Mouse (Mus musculus) erythroid progenitor cell, adult 5-6 weeks (primary cell): ENCODE results near the gene Gdpd5. TPM values are rescaled to one million over a fixed set of nuclear protein-coding genes. Genes with fewer than 3 reads are reported as not detected.
"Not testable (repeated sequence)": the region's sequence is repeated elsewhere in the genome, so short reads cannot be mapped to it uniquely, and the experiment has no call there.

Source experiments
- ATAC-seq: replicated peaks from 2 replicates; pipeline ENCODE4 v1.8.0; 2016; ENCODE audit warnings: moderate number of reproducible peaks, mild to moderate bottlenecking, moderate TSS enrichment, inconsistent platforms; ENCODE audit not compliant: poor library complexity, low FRiP score, severe bottlenecking
- total RNA-seq, 2 experiments: library from RNA; stranded (forward) in 1 of 2; stranded (reverse) in 1 of 2; fragments of 150-400 nt in 1 of 2; fragments of 186-747, 209-891 nt in 1 of 2; gene quantifications; 2 replicates each; pipeline versions ENCODE4 v1.2.3 to v1.2.4; 2015 to 2017; ENCODE audit warnings: low replicate concordance in 2 of 2

The Gdpd5 gene
- total RNA-seq, 2 experiments from 2014 or later, result not detected

- no peak for ATAC-seq
Observed at GRCm38 (mm10) chr7:99362137-99362536, 19.1 kb upstream of the Gdpd5 start.

GRCm38 (mm10) chr7:99365069-99365468 is 16.1 kb upstream of the Gdpd5 start:
- no peak for ATAC-seq

DNA sequence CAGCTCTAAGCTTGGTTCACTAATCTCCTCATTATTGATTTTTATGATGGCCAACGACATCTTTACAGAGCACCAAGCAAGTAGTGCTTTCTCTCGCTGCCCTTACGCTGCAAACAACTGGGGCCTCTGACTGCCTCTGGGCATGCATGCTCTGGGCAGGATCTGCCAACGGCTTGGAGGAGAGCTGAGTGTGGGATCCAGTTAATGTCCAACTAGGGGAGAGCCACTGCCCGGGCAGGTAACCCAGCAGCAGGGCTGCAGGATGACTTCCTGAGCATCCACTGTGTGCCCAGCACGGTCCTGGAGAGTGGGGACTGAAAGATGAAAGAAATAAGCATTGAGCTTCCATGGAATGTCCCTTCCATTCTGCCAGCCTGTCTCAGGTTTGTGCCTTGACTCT is 14.5 kb upstream of the Gdpd5 start:
- no peak for ATAC-seq

DNA sequence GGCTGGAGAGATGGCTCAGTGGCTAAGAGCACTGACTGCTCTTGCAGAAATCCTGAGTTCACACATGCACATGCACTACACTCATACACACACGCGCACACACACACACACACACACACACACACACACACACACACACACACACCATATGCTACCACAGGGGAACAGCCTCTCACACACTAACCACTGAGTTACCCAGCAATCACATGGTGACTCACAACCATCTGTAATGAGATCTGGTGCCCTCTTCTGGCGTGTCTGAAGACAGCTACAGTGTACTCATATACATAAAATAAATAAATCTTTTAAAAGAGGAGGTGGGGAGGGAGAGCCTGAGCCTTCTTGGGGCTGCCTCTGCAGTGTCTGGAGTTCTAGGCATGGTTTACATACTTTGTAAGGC is 6.9 kb upstream of the Gdpd5 start:
- ATAC-seq, result not testable (repeated sequence)

DNA sequence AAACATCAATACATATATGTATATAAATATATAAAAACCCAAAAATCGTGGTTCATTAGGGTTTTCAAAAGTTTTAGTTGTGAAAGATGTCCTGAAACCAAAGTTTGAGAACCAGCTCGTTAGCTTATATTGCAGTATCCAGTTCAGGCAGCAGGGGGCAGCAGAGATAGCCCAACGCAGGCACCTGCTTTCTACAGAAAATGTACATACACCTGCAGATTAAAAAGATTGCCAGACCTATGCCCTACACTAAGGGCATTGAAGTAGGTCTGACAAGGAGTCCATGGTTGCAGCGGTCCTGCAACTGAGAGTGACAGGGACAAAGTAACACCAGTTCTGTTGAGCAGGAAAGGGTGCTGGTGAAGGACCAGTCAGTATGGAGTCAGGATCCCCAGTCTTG is 5.8 kb upstream of the Gdpd5 start:
- ATAC-seq, result no peak

DNA sequence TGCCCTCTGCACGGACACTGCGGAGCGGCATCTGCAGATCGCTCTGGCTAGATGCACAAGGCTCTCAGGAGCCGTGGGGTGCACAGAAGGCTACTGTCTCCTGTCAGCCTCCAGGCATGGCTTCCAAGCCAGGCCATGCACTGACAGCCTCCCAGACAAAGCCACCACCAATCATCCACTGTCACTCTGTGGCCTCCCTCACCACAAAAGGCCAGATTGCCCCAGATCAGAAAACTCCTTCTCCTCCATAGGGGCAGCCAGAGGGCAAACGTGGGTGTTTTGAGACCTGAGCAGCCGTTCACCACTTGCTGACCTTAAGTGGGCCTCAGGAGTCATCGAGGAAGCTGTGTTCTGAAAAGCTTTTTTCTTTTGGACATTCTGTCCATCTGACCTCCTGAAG is 2.3 kb upstream of the Gdpd5 start:
- no peak for ATAC-seq

- ATAC-seq, result peak; percentile 29; the same call in 1 of the 2 replicates
Observed at GRCm38 (mm10) chr7:99380491-99381213, 562 bp upstream of the Gdpd5 start.

GRCm38 (mm10) chr7:99382088-99383000 is 1.1 kb downstream of the Gdpd5 start:
- no peak for ATAC-seq

DNA sequence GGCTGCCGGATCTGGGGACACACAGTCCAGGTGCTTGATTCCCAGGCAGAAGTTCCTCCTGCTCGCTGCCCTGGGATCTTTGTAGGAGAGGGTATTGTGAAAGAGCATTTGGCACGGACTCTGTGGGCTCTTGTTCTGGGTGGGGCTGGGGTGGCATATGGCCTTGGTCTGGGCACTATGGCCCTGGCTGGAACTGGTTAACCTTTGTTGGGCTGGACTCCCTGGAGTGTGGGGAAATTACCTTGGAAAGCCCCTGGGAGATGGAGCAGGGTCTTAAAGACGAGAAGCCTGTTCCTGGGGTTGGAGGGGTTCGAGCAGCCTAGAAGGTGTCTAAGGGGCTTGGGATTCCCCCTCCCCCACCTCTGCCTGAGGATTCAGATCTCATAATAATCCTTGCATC is 2.0 kb downstream of the Gdpd5 start:
- no peak for ATAC-seq

DNA sequence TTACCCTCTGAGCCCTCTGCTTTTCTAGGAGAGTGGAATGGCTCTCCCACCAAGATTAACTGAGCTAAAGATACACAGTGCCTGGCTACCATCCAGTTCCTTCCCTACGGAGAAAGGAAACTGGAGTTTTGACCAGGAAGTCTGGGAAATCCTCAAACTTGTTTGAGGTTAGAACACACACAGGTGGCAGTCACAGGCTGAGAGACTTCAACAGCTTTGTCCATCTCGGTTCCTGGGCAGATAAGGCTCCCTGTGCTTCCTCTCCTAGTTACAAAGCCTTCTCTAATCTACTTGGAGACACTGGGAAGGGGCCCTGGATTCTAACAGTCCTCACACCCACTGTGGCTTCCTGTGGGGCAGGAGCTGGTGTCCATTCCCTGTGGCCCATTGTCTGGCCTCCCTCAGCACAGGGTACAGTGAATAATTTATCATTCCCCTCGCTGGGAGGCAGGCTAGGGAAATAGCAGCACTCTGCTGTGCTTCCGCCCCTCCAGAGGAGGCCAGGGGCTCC is 2.9 kb downstream of the Gdpd5 start:
- no peak for ATAC-seq

DNA sequence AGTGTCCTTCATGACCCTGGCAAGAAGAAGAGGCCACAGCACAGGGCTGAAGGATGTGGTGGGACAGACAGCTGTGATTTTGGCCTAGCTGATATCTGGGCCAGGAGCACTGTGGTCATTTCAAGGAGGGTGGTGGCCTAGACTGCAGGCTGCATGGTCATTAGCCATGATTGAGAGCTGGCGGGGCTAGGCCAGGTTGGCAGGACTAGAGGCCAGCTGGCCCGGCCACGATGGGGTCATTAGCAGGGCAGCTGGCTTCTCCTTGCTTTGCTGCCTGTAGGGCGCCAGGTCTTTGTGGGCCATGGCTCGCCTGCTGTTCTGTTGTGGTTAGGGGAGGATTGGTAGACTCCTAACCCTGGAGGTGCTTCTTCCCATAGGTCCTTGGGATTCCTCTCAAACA is 4.8 kb downstream of the Gdpd5 start:
- no peak for ATAC-seq

GRCm38 (mm10) chr7:99386811-99387210 is 5.6 kb downstream of the Gdpd5 start:
- no peak for ATAC-seq

- ATAC-seq, result no peak
Observed at GRCm38 (mm10) chr7:99387356-99387755, 6.1 kb downstream of the Gdpd5 start.

DNA sequence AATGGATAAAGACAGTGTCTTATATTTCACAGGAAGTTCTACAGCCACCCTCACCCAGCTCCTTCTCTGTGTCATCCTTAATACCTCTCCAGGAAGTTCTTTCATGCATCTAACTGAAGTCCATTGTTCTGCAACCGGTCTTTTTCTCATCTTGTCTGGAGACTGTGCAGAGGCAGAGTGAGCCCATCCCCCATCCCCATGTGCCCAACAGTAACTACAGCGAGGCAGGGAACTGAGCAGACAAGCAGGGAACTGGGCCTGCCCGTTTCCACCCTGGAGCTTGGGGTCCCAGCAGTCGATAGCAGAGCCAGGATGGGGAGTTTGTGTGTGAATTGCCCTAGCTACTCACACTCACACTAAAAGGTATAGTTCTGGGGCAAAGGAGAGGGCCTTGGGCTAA is 9.3 kb downstream of the Gdpd5 start:
- ATAC-seq, result no peak

GRCm38 (mm10) chr7:99392696-99393095 is 11.5 kb downstream of the Gdpd5 start:
- ATAC-seq, result no peak

GRCm38 (mm10) chr7:99393711-99394325 is 12.6 kb downstream of the Gdpd5 start:
- no peak for ATAC-seq

- no peak for ATAC-seq
Observed at GRCm38 (mm10) chr7:99395385-99395784, 14.2 kb downstream of the Gdpd5 start.

- ATAC-seq, result no peak
Observed at GRCm38 (mm10) chr7:99395908-99396616, 14.8 kb downstream of the Gdpd5 start.

DNA sequence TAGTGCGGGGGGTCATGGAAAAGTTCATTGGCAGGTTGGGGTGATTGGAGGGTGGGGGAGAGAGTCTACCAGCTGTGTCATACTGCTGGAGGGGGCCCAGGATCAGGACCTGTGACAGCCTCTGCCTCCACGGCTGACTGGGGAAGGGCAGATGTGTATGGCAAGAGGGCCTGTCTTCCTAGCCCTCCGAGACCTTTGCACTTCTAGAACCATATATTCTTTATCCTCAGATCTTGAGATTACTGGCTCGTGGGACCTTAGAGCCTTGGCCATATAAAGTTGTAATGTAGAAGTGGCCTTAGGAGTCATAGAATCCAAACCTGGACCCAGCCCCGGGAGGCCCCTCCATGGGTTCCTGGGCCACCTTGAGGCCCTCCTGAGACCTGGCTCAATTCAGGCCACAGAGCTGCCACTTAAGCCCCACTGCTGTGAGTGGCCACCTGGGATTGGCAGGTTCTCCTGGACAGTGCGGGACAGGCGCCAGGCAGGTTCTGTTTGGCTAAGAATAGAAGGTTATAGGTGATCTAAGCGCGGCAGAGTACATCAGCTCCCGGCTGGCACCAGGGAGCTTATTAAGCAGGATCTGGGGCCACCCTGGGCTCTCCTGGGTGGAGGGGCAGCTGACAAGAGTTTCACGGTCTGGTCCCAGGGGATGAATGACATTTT is 15.9 kb downstream of the Gdpd5 start:
- ATAC-seq, result no peak
